Mouse (Mus musculus): ENCODE measurements at regions not wholly inside any gene's neighbourhood (a gene's known extent, or its start where the extent isn't known, plus 50 kb on each side); places are given as distances from the start of the nearest gene placed in this dataset.

GRCm38 (mm10) chr10:95085688-95086268, 141.1 kb upstream of the Plxnc1 start:
- DNase-seq (ENCODE audit: low spot score), result no peak

GRCm38 (mm10) chr10:95083341-95084148, 138.9 kb upstream of the Plxnc1 start:
- no peak for DNase-seq (ENCODE audit: low spot score)

- DNase-seq (ENCODE audit: low spot score), result no peak
These were observed 138.0 kb upstream of the Plxnc1 start for GRCm38 (mm10) chr10:95082634-95083033.

GRCm38 (mm10) chr10:95079979-95080378, 135.3 kb upstream of the Plxnc1 start:
- DNase-seq (ENCODE audit: low spot score), result no peak

- DNase-seq (ENCODE audit: low spot score), result no peak
These were observed 131.8 kb upstream of the Plxnc1 start for GRCm38 (mm10) chr10:95076421-95076820.

- DNase-seq (ENCODE audit: low spot score), result no peak
These were observed 131.3 kb upstream of the Plxnc1 start for GRCm38 (mm10) chr10:95075897-95076296.

GRCm38 (mm10) chr10:95074959-95075590, 130.4 kb upstream of the Plxnc1 start:
- DNase-seq (ENCODE audit: low spot score), result no peak

GRCm38 (mm10) chr10:95074381-95074780, 129.7 kb upstream of the Plxnc1 start:
- DNase-seq (ENCODE audit: low spot score), result no peak

GRCm38 (mm10) chr10:95067971-95068370, 123.3 kb upstream of the Plxnc1 start:
- no peak for DNase-seq (ENCODE audit: low spot score)

GRCm38 (mm10) chr10:95066774-95067173, 122.1 kb upstream of the Plxnc1 start:
- DNase-seq (ENCODE audit: low spot score), result no peak

GRCm38 (mm10) chr10:95059486-95060091, 115.0 kb upstream of the Plxnc1 start:
- no peak for DNase-seq (ENCODE audit: low spot score)

- no peak for DNase-seq (ENCODE audit: low spot score)
These were observed 114.4 kb upstream of the Plxnc1 start for GRCm38 (mm10) chr10:95059078-95059477.

GRCm38 (mm10) chr10:95057051-95057714, 112.5 kb upstream of the Plxnc1 start:
- no peak for DNase-seq (ENCODE audit: low spot score)

- DNase-seq (ENCODE audit: low spot score), result no peak
These were observed 111.9 kb upstream of the Plxnc1 start for GRCm38 (mm10) chr10:95056541-95056940.

- no peak for DNase-seq (ENCODE audit: low spot score)
These were observed 110.2 kb upstream of the Plxnc1 start for GRCm38 (mm10) chr10:95054869-95055268.

- no peak for DNase-seq (ENCODE audit: low spot score)
These were observed 104.2 kb upstream of the Plxnc1 start for GRCm38 (mm10) chr10:95048790-95049189.

GRCm38 (mm10) chr10:95043978-95044377, 99.3 kb upstream of the Plxnc1 start:
- DNase-seq (ENCODE audit: low spot score), result no peak

GRCm38 (mm10) chr10:95040258-95040895, 95.7 kb upstream of the Plxnc1 start:
- DNase-seq (ENCODE audit: low spot score), result no peak

- DNase-seq (ENCODE audit: low spot score), result no peak
These were observed 91.5 kb upstream of the Plxnc1 start for GRCm38 (mm10) chr10:95036043-95036697.

GRCm38 (mm10) chr10:95035371-95035770, 90.7 kb upstream of the Plxnc1 start:
- DNase-seq (ENCODE audit: low spot score), result no peak

GRCm38 (mm10) chr10:95034566-95034965, 89.9 kb upstream of the Plxnc1 start:
- no peak for DNase-seq (ENCODE audit: low spot score)

Measured in layer of hippocampus, adult 9-10 months (tissue).